In genomic region chr1:35361465-35361864, GRCm38 (mm10) we compare ENCODE assay signal across 18 mouse cellular contexts.
DNase-seq lines count a peak whose midpoint lies in the region; ATAC-seq and TF ChIP-seq lines count a peak whose summit lies in the region.
"Had no signal": no experiment of that assay in that cellular context is flagged by ENCODE, and none has a peak within 500 bp of the region (broad histone marks: within the 10 kb centered on the region; RNA-seq: fewer than 3 reads in every experiment).

No protein-coding gene starts in this region.

- H3K9ac ChIP-seq in forebrain, embryonic 15.5 days (replicated peaks), result no peak overlapping the region
- no peak overlapping the region for H3K9ac ChIP-seq in forebrain, embryonic 13.5 days
- H3K9ac ChIP-seq in liver, postnatal 0 days (replicated peaks), result no peak overlapping the region
- H3K9ac ChIP-seq: heart, embryonic 15.5 days; hindbrain, embryonic 13.5 days had no signal

- no peaks in the 10 kb centered on the region for H3K36me3 ChIP-seq in forebrain, embryonic 15.5 days
- H3K36me3 ChIP-seq in forebrain, embryonic 13.5 days (ENCODE audit: poor library complexity, severe bottlenecking), result no peaks in the 10 kb centered on the region
- H3K36me3 ChIP-seq in liver, postnatal 0 days (replicated peaks; ENCODE audit: insufficient read depth, low read length), result no peaks in the 10 kb centered on the region
- H3K36me3 ChIP-seq: embryonic facial prominence, embryonic 10.5 days; heart, embryonic 15.5 days; hindbrain, embryonic 13.5 days had no signal

- H3K4me3 ChIP-seq in forebrain, embryonic 15.5 days, result no peak overlapping the region
- no peak overlapping the region for H3K4me3 ChIP-seq in forebrain, embryonic 13.5 days
- H3K4me3 ChIP-seq in liver, postnatal 0 days (ENCODE audit: low read depth, low read length), result no peak overlapping the region
- H3K4me3 ChIP-seq: embryonic facial prominence, embryonic 10.5 days; heart, adult 2 months; heart, embryonic 15.5 days; hindbrain, embryonic 13.5 days had no signal

- no peak for TF ChIP-seq EP300 in liver, postnatal 0 days (IDR thresholded peaks at IDR 0.05; ENCODE audit: low read depth)

- H3K4me2 ChIP-seq in forebrain, embryonic 15.5 days (replicated peaks), result no peak overlapping the region
- H3K4me2 ChIP-seq in forebrain, embryonic 13.5 days, result no peak overlapping the region
- no peak overlapping the region for H3K4me2 ChIP-seq in liver, postnatal 0 days (ENCODE audit: low read depth, low read length)
- H3K4me2 ChIP-seq: heart, embryonic 11.5 days; heart, embryonic 15.5 days; hindbrain, embryonic 13.5 days had no signal

- 0 out of 2 replicates have a peak overlapping the region, but pooled peaks have one; percentile 37 for H3K27ac ChIP-seq in forebrain, embryonic 15.5 days (replicated peaks)
- H3K27ac ChIP-seq in forebrain, embryonic 13.5 days, result no peak overlapping the region
- no peak overlapping the region for H3K27ac ChIP-seq in liver, postnatal 0 days (ENCODE audit: low read depth)
- H3K27ac ChIP-seq: embryonic facial prominence, embryonic 10.5 days; heart, adult 2 months; heart, embryonic 15.5 days; hindbrain, embryonic 13.5 days; hindbrain, postnatal 0 days had no signal

- no peaks in the 10 kb centered on the region for H3K9me3 ChIP-seq in forebrain, embryonic 15.5 days
- no peaks in the 10 kb centered on the region for H3K9me3 ChIP-seq in forebrain, embryonic 13.5 days (replicated peaks)
- no peaks in the 10 kb centered on the region for H3K9me3 ChIP-seq in liver, postnatal 0 days (ENCODE audit: low read length)
- H3K9me3 ChIP-seq: embryonic facial prominence, embryonic 10.5 days; heart, embryonic 15.5 days; hindbrain, embryonic 13.5 days had no signal

- TF ChIP-seq CTCF in liver, postnatal 0 days (IDR thresholded peaks at IDR 0.05; ENCODE audit: low read depth), result no peak

- 83% methylated on average over 3 of the region's 3 CpGs for WGBS in forebrain, embryonic 15.5 days
- 96% methylated on average over 3 of the region's 3 CpGs for WGBS in forebrain, embryonic 13.5 days
- WGBS in liver, postnatal 0 days (ENCODE audit: insufficient replicate concordance), result 72% methylated on average over 3 of the region's 3 CpGs

- no peaks in the 10 kb centered on the region for H3K27me3 ChIP-seq in forebrain, embryonic 15.5 days
- no peaks in the 10 kb centered on the region for H3K27me3 ChIP-seq in forebrain, embryonic 13.5 days
- no peaks in the 10 kb centered on the region for H3K27me3 ChIP-seq in liver, postnatal 0 days (ENCODE audit: insufficient read depth, low read length)
- H3K27me3 ChIP-seq: heart, embryonic 15.5 days; hindbrain, embryonic 13.5 days had no signal

- ATAC-seq in forebrain, embryonic 15.5 days (replicated peaks), result no peak
- ATAC-seq in forebrain, embryonic 13.5 days, result no peak
- no peak for ATAC-seq in liver, postnatal 0 days
- ATAC-seq: hindbrain, postnatal 0 days had no signal

- peak; percentile 44 to 54 for DNase-seq in frontal cortex, adult 2 months (ENCODE audit: extremely low spot score in 1 of 2, low spot score in 1 of 2)
- DNase-seq in frontal cortex, postnatal 25 days (ENCODE audit: low spot score in 2 of 2), result no peak
- peak; percentile 35 to 53 for DNase-seq in right cerebral cortex, postnatal 10 days (ENCODE audit: low spot score in 2 of 2)
- DNase-seq in right cerebral cortex, postnatal 4 days, result no peak
- no peak for DNase-seq in liver, postnatal 0 days
- DNase-seq: adrenal gland, postnatal 10 days; cerebellum, adult 18-20 months; cerebellum, postnatal 10 days; gastrocnemius, postnatal 14 days; heart, adult 2 months; heart, postnatal 14 days had no signal

- H3K4me1 ChIP-seq in forebrain, embryonic 15.5 days, result no peaks in the 10 kb centered on the region
- no peaks in the 10 kb centered on the region for H3K4me1 ChIP-seq in forebrain, embryonic 13.5 days
- no peaks in the 10 kb centered on the region for H3K4me1 ChIP-seq in liver, postnatal 0 days (ENCODE audit: insufficient read depth)
- H3K4me1 ChIP-seq: embryonic facial prominence, embryonic 10.5 days; heart, embryonic 15.5 days; hindbrain, embryonic 13.5 days had no signal

Comparison
In these comparisons a context has a peak if more than half of its experiments do, and no peak if none do; other contexts are left out.
1. DNase-seq: peak in frontal cortex, adult 2 months (2 of 2) and right cerebral cortex, postnatal 10 days (2 of 2); none in frontal cortex, postnatal 25 days (0 of 2), right cerebral cortex, postnatal 4 days (single experiment) and liver, postnatal 0 days (single experiment).